Mouse (Mus musculus): ENCODE results near the gene Hras.

DNA sequence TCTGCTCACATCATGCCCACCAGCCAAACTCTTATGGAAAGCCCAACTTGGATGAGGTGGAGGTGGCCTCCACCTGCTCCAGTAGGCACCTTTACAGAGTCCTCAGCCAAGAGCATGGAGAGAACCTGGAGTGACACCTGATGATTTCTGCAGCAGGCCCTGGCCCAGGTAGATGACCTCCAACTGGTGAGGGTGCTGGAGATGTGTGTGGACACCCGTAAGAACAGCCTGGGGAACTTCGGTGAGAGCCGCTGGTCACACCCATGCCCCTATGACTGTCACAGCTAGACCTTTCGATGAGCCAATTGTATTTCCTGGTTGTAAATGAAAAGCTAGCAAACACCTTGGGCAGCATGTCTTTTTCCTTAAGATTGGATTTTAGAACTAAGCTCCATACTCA lies 4.3 kb upstream of the Hras start:
- TF ChIP-seq EP300 (IDR thresholded peaks at IDR 0.05; ENCODE audit: low read depth in 1 of 2, low read length in 2 of 2), result no peak
- no peak for TF ChIP-seq RCOR1 (IDR thresholded peaks at IDR 0.05; ENCODE audit: low read depth, low read length)

Measured in MEL (cell line).